Mouse (Mus musculus): ENCODE measurements around the gene Ankrd9. TPM values are rescaled to one million over a fixed set of nuclear protein-coding genes. Genes with fewer than 3 reads are reported as not detected.

Gene Ankrd9
- 16.2 and 16.6 TPM in 2 replicates for polyA plus RNA-seq (2016; fragmentation: Nextera tagmentation; extraction: Ambion mirVana)

GRCm38 (mm10) chr12:110978607-110979406 lies at the start of gene Ankrd9:
Gene Ankrd9 (minus strand): TSS chr12:110979040.
- DNase-seq (ENCODE audit: low spot score) = peak; percentile 96
- H3K27ac ChIP-seq = peak within 1 kb of the TSS; percentile 95
- peaks cover 26% of the 10 kb centered on the region for H3K4me1 ChIP-seq (replicated peaks)
- H3K9me3 ChIP-seq = no peaks in the 10 kb centered on the region
- H3K4me3 ChIP-seq = peak within 1 kb of the TSS; percentile 92
- H3K36me3 ChIP-seq = peaks cover 38% of the 10 kb centered on the region
- WGBS = under 1% methylated on average over 90 of the region's 90 CpGs
- peaks cover 20% of the 10 kb centered on the region; the same call in 1 of the 2 replicates for H3K27me3 ChIP-seq (ENCODE audit: insufficient read depth, poor library complexity, severe bottlenecking)

- H3K9me3 ChIP-seq = no peaks in the 10 kb centered on the region
- no peak for DNase-seq (ENCODE audit: low spot score)
Measured at GRCm38 (mm10) chr12:111021577-111021976, 42.7 kb upstream of the Ankrd9 start.

GRCm38 (mm10) chr12:111021138-111021537 lies 42.3 kb upstream of the Ankrd9 start:
- 39% methylated on average over 1 of the region's 1 CpGs for WGBS
- Histone ChIP-seq H3K36me3 (no peaks in the 10 kb centered on the region), H3K27ac (no peak overlapping the region), H3K4me3 (no peak overlapping the region), H3K4me1 (replicated peaks) (no peaks in the 10 kb centered on the region), H3K9me3 (no peaks in the 10 kb centered on the region), H3K27me3 (ENCODE audit: insufficient read depth, poor library complexity, severe bottlenecking) (no peaks in the 10 kb centered on the region)
- DNase-seq (ENCODE audit: low spot score) = no peak

More at GRCm38 (mm10) chr12:111021577-111021976, 42.7 kb upstream of the Ankrd9 start:
- H3K4me3 ChIP-seq = no peak overlapping the region
- no peaks in the 10 kb centered on the region for H3K36me3 ChIP-seq
- no peaks in the 10 kb centered on the region for H3K27me3 ChIP-seq (ENCODE audit: insufficient read depth, poor library complexity, severe bottlenecking)
- H3K27ac ChIP-seq = no peak overlapping the region
- 68% methylated on average over 3 of the region's 3 CpGs for WGBS
- H3K4me1 ChIP-seq (replicated peaks) = no peaks in the 10 kb centered on the region

- H3K27ac ChIP-seq = no peak overlapping the region
- H3K36me3 ChIP-seq = no peaks in the 10 kb centered on the region
- no peaks in the 10 kb centered on the region for H3K4me1 ChIP-seq (replicated peaks)
- DNase-seq (ENCODE audit: low spot score) = no peak
- WGBS = 93% methylated on average over 2 of the region's 2 CpGs
- H3K27me3 ChIP-seq (ENCODE audit: insufficient read depth, poor library complexity, severe bottlenecking) = no peaks in the 10 kb centered on the region
- no peak overlapping the region for H3K4me3 ChIP-seq
- no peaks in the 10 kb centered on the region for H3K9me3 ChIP-seq
Measured at GRCm38 (mm10) chr12:111019086-111019485, 40.2 kb upstream of the Ankrd9 start.

GRCm38 (mm10) chr12:111018068-111018467 lies 39.2 kb upstream of the Ankrd9 start:
- H3K4me1 ChIP-seq (replicated peaks) = no peaks in the 10 kb centered on the region
- no peaks in the 10 kb centered on the region for H3K36me3 ChIP-seq
- H3K9me3 ChIP-seq = no peaks in the 10 kb centered on the region
- no peak overlapping the region for H3K27ac ChIP-seq
- no peak overlapping the region for H3K4me3 ChIP-seq
- H3K27me3 ChIP-seq (ENCODE audit: insufficient read depth, poor library complexity, severe bottlenecking) = no peaks in the 10 kb centered on the region
- WGBS = 92% methylated on average over 11 of the region's 11 CpGs
- DNase-seq (ENCODE audit: low spot score) = no peak

GRCm38 (mm10) chr12:111016807-111017206 lies 38.0 kb upstream of the Ankrd9 start:
- Histone ChIP-seq H3K36me3 (no peaks in the 10 kb centered on the region), H3K27ac (no peak overlapping the region), H3K4me1 (replicated peaks) (no peaks in the 10 kb centered on the region), H3K27me3 (ENCODE audit: insufficient read depth, poor library complexity, severe bottlenecking) (no peaks in the 10 kb centered on the region), H3K9me3 (peaks cover 3% of the 10 kb centered on the region; the same call in 1 of the 2 replicates), H3K4me3 (no peak overlapping the region)
- WGBS = 85% methylated on average over 3 of the region's 3 CpGs
- no peak for DNase-seq (ENCODE audit: low spot score)

GRCm38 (mm10) chr12:111009615-111010257 lies 30.9 kb upstream of the Ankrd9 start:
- Histone ChIP-seq H3K27ac (no peak overlapping the region), H3K9me3 (peaks cover 3% of the 10 kb centered on the region; the same call in 1 of the 2 replicates), H3K36me3 (no peaks in the 10 kb centered on the region), H3K4me1 (replicated peaks) (peaks cover 39% of the 10 kb centered on the region), H3K27me3 (ENCODE audit: insufficient read depth, poor library complexity, severe bottlenecking) (no peaks in the 10 kb centered on the region), H3K4me3 (no peak overlapping the region)
- 78% methylated on average over 6 of the region's 6 CpGs for WGBS
- DNase-seq (ENCODE audit: low spot score) = no peak

GRCm38 (mm10) chr12:111008500-111009490 lies 30.0 kb upstream of the Ankrd9 start:
- H3K27ac ChIP-seq = peak overlapping the region; percentile 72
- no peaks in the 10 kb centered on the region for H3K36me3 ChIP-seq
- no peak overlapping the region for H3K4me3 ChIP-seq
- H3K27me3 ChIP-seq (ENCODE audit: insufficient read depth, poor library complexity, severe bottlenecking) = no peaks in the 10 kb centered on the region
- WGBS = 71% methylated on average over 11 of the region's 11 CpGs
- no peak for DNase-seq (ENCODE audit: low spot score)
- peaks cover 3% of the 10 kb centered on the region; the same call in 1 of the 2 replicates for H3K9me3 ChIP-seq
- peaks cover 39% of the 10 kb centered on the region for H3K4me1 ChIP-seq (replicated peaks)

GRCm38 (mm10) chr12:111007134-111008103 lies 28.6 kb upstream of the Ankrd9 start:
- Histone ChIP-seq H3K9me3 (peaks cover 1% of the 10 kb centered on the region; the same call in 1 of the 2 replicates), H3K4me1 (replicated peaks) (peaks cover 39% of the 10 kb centered on the region), H3K27me3 (ENCODE audit: insufficient read depth, poor library complexity, severe bottlenecking) (no peaks in the 10 kb centered on the region), H3K27ac (peak overlapping the region; percentile 72), H3K36me3 (no peaks in the 10 kb centered on the region), H3K4me3 (no peak overlapping the region)
- DNase-seq (ENCODE audit: low spot score) = no peak
- WGBS = 81% methylated on average over 14 of the region's 14 CpGs

- Histone ChIP-seq H3K4me1 (replicated peaks) (peaks cover 39% of the 10 kb centered on the region), H3K4me3 (no peak overlapping the region), H3K36me3 (no peaks in the 10 kb centered on the region), H3K9me3 (no peaks in the 10 kb centered on the region), H3K27ac (peak overlapping the region; percentile 64), H3K27me3 (ENCODE audit: insufficient read depth, poor library complexity, severe bottlenecking) (no peaks in the 10 kb centered on the region)
- no peak for DNase-seq (ENCODE audit: low spot score)
- 74% methylated on average over 5 of the region's 5 CpGs for WGBS
Measured at GRCm38 (mm10) chr12:111006339-111006738, 27.5 kb upstream of the Ankrd9 start.

GRCm38 (mm10) chr12:111005803-111006202 lies 27.0 kb upstream of the Ankrd9 start:
- Histone ChIP-seq H3K27ac (peak overlapping the region; percentile 64), H3K36me3 (no peaks in the 10 kb centered on the region), H3K27me3 (ENCODE audit: insufficient read depth, poor library complexity, severe bottlenecking) (no peaks in the 10 kb centered on the region), H3K9me3 (no peaks in the 10 kb centered on the region), H3K4me3 (no peak overlapping the region), H3K4me1 (replicated peaks) (peaks cover 39% of the 10 kb centered on the region)
- WGBS = 70% methylated on average over 6 of the region's 6 CpGs
- DNase-seq (ENCODE audit: low spot score) = no peak

Measured in hindbrain, embryonic 10.5 days (tissue).